Mouse (Mus musculus) forebrain, postnatal 0 days (tissue): ENCODE data around the gene Sema4b. TPM values are rescaled to one million over a fixed set of nuclear protein-coding genes. Genes with fewer than 3 reads are reported as not detected.
A peak's percentile ranks its signal among the peaks of the same experiment; 100 is the strongest.

Source experiments
- ATAC-seq: fragments of 200-750 bp; cut with Nextera tagmentation; 2 replicates; pipeline ENCODE4 v1.8.0; 2017; ENCODE audit warnings: mild to moderate bottlenecking, moderate library complexity
- DNase-seq: peaks from one replicate; pipeline ENCODE4 v3.0.0-alpha.2; 2015
- H3K27ac ChIP-seq: fragments of 300-500 bp; sonication (generic); 2 replicates; pipeline ENCODE4 v1.5.1; 2014; ENCODE audit warnings: low read depth, mild to moderate bottlenecking, antibody characterized with exemption, low read length, moderate library complexity, mixed read lengths
- H3K27me3 ChIP-seq: fragments of 300-500 bp; sonication (generic); 2 replicates; pipeline ENCODE4 v1.6.1; 2014; ENCODE audit warnings: mild to moderate bottlenecking, low read length, mixed read lengths; ENCODE audit not compliant: insufficient read depth
- H3K36me3 ChIP-seq: fragments of 300-500 bp; sonication (generic); 2 replicates; pipeline ENCODE4 v1.6.1; 2014; ENCODE audit warnings: mild to moderate bottlenecking, moderate library complexity; ENCODE audit not compliant: insufficient read depth
- H3K4me1 ChIP-seq: fragments of 300-500 bp; sonication (generic); 2 replicates; pipeline ENCODE4 v1.6.1; 2014; ENCODE audit warnings: antibody characterized with exemption; ENCODE audit not compliant: insufficient read depth
- H3K4me2 ChIP-seq: fragments of 300-500 bp; sonication (generic); 2 replicates; pipeline ENCODE4 v1.6.1; 2014; ENCODE audit warnings: low read depth, mild to moderate bottlenecking, moderate library complexity
- H3K4me3 ChIP-seq: fragments of 300-500 bp; sonication (generic); 2 replicates; pipeline ENCODE4 v1.5.1; 2014; ENCODE audit warnings: low read depth, low read length, mixed read lengths
- H3K9ac ChIP-seq: fragments of 300-500 bp; sonication (generic); 2 replicates; pipeline ENCODE4 v1.6.1; 2014; ENCODE audit warnings: mild to moderate bottlenecking
- H3K9me3 ChIP-seq: fragments of 300-500 bp; sonication (generic); 2 replicates; pipeline ENCODE4 v1.6.1; 2016; ENCODE audit warnings: low read length
- CTCF ChIP-seq: sonication (generic); IDR thresholded peaks from 2 replicates; pipeline ENCODE4 v1.5.1; 2016; ENCODE audit warnings: antibody characterized with exemption, control low read depth, low read depth
- WGBS: fragments of 180-500 bp; shearing (Covaris S2); extraction: QIAGEN DNeasy Blood & Tissue Kit; methylation state at CpG from one replicate; pipeline ENCODE4 v1.1.7; 2014; 5-methylcytosine and 5-hydroxymethylcytosine counted together
- polyA plus RNA-seq: library from polyadenylated mRNA; unstranded; fragments of >200 nt; fragmentation: Nextera tagmentation; extraction: Ambion mirVana; gene quantifications from 2 replicates; pipeline ENCODE4 v1.2.1, GENCODE M21; 2015
- total RNA-seq: library from RNA; depleted of rRNA; stranded (reverse); fragments of >200 nt; gene quantifications from 2 replicates; pipeline ENCODE4 v1.2.3, GENCODE M21; 2014

The Sema4b gene
- total and polyA plus RNA-seq, 2 experiments from 2014 or later, result 22.4 to 35.6 TPM

GRCm38 (mm10) chr7:80149356-80149755, 37.3 kb upstream of the Sema4b start:
- peak overlapping the region; percentile 28; the same call in 1 of the 2 replicates for H3K9ac ChIP-seq
- no peaks in the 10 kb centered on the region for H3K27me3 ChIP-seq
- peak; percentile 88 for ATAC-seq
- DNase-seq, result peak; percentile 81
- no peaks in the 10 kb centered on the region for H3K36me3 ChIP-seq
- H3K4me2 ChIP-seq, result peak overlapping the region; percentile 45
- H3K4me1 ChIP-seq, result no peaks in the 10 kb centered on the region
- H3K9me3 ChIP-seq, result no peaks in the 10 kb centered on the region
- H3K27ac ChIP-seq, result peak overlapping the region; percentile 75
- WGBS, result 18% methylated on average over 9 of the region's 9 CpGs
- H3K4me3 ChIP-seq, result peak overlapping the region; percentile 19
- no peak; the same call in 1 of the 2 replicates for TF ChIP-seq CTCF

GRCm38 (mm10) chr7:80152152-80152551, 34.5 kb upstream of the Sema4b start:
- no peak overlapping the region for H3K9ac ChIP-seq
- no peaks in the 10 kb centered on the region for H3K27me3 ChIP-seq
- TF ChIP-seq CTCF, result peak; percentile 60
- no peak overlapping the region for H3K4me3 ChIP-seq
- no peaks in the 10 kb centered on the region for H3K9me3 ChIP-seq
- no peak overlapping the region for H3K4me2 ChIP-seq
- H3K4me1 ChIP-seq, result no peaks in the 10 kb centered on the region
- H3K27ac ChIP-seq, result no peak overlapping the region
- 68% methylated on average over 6 of the region's 6 CpGs for WGBS
- DNase-seq (no peak), ATAC-seq (no peak)
- H3K36me3 ChIP-seq, result no peaks in the 10 kb centered on the region

- H3K36me3 ChIP-seq, result no peaks in the 10 kb centered on the region
- no peak for ATAC-seq
- WGBS, result 90% methylated on average over 8 of the region's 8 CpGs
Observed at GRCm38 (mm10) chr7:80152756-80153155, 33.9 kb upstream of the Sema4b start.

DNA sequence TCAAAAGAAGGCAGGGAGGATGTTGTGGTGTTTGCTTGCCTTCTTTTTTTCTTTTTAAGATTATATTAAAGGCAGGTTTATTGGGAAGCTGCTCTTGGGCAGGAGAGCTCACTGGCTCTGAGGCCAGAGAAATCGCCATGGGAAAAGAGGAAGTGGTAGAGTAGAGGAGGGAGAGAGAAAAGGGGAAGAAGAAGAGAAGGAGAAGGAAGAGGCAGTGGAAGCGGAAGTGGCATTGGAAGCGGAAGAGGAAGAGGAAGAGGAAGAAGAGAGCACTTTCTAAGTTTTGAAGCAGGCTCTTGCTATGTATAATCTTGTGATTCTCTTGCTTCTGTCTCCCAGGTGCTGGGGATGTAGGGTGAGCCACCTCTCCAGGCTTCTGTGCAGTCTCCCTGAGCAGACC, 32.0 kb upstream of the Sema4b start:
- Histone ChIP-seq H3K4me2 (no peak overlapping the region), H3K9me3 (no peaks in the 10 kb centered on the region), H3K4me1 (no peaks in the 10 kb centered on the region), H3K27ac (no peak overlapping the region), H3K36me3 (no peaks in the 10 kb centered on the region), H3K4me3 (no peak overlapping the region), H3K9ac (no peak overlapping the region), H3K27me3 (no peaks in the 10 kb centered on the region)
- TF ChIP-seq CTCF, result no peak
- DNase-seq (no peak), ATAC-seq (no peak)
- 70% methylated on average over 3 of the region's 3 CpGs for WGBS

More at GRCm38 (mm10) chr7:80152756-80153155, 33.9 kb upstream of the Sema4b start:
- Histone ChIP-seq H3K4me3 (no peak overlapping the region), H3K9ac (no peak overlapping the region), H3K27ac (no peak overlapping the region), H3K4me1 (no peaks in the 10 kb centered on the region), H3K4me2 (no peak overlapping the region), H3K27me3 (no peaks in the 10 kb centered on the region), H3K9me3 (no peaks in the 10 kb centered on the region)
- no peak for TF ChIP-seq CTCF
- DNase-seq, result no peak

GRCm38 (mm10) chr7:80156711-80157227, 29.9 kb upstream of the Sema4b start:
- Histone ChIP-seq H3K4me2 (no peak overlapping the region), H3K9ac (no peak overlapping the region), H3K9me3 (no peaks in the 10 kb centered on the region), H3K27me3 (no peaks in the 10 kb centered on the region), H3K4me1 (no peaks in the 10 kb centered on the region), H3K36me3 (no peaks in the 10 kb centered on the region), H3K27ac (no peak overlapping the region), H3K4me3 (no peak overlapping the region)
- DNase-seq (peak; percentile 29), ATAC-seq (no peak)
- 42% methylated on average over 13 of the region's 13 CpGs for WGBS
- peak; percentile 57 for TF ChIP-seq CTCF

GRCm38 (mm10) chr7:80158496-80159268, 28.0 kb upstream of the Sema4b start:
- no peaks in the 10 kb centered on the region for H3K4me1 ChIP-seq
- no peak overlapping the region for H3K4me2 ChIP-seq
- H3K36me3 ChIP-seq, result no peaks in the 10 kb centered on the region
- H3K27me3 ChIP-seq, result no peaks in the 10 kb centered on the region
- H3K9ac ChIP-seq, result no peak overlapping the region
- DNase-seq, result no peak
- 91% methylated on average over 8 of the region's 8 CpGs for WGBS
- no peak overlapping the region for H3K27ac ChIP-seq
- H3K9me3 ChIP-seq, result no peaks in the 10 kb centered on the region
- no peak for ATAC-seq
- H3K4me3 ChIP-seq, result no peak overlapping the region
- TF ChIP-seq CTCF, result no peak

GRCm38 (mm10) chr7:80160293-80160944, 26.2 kb upstream of the Sema4b start:
- Histone ChIP-seq H3K4me3 (no peak overlapping the region), H3K9me3 (no peaks in the 10 kb centered on the region), H3K27me3 (no peaks in the 10 kb centered on the region), H3K9ac (no peak overlapping the region), H3K36me3 (no peaks in the 10 kb centered on the region), H3K4me1 (no peaks in the 10 kb centered on the region), H3K27ac (no peak overlapping the region), H3K4me2 (no peak overlapping the region)
- WGBS, result 51% methylated on average over 7 of the region's 7 CpGs
- DNase-seq (no peak), ATAC-seq (no peak)
- no peak for TF ChIP-seq CTCF
